Mouse (Mus musculus) fat pad, adult 2 months (tissue): ENCODE measurements around the gene Smurf1.

Source experiments
- DNase-seq: peaks from one replicate; pipeline ENCODE4 v3.0.0-alpha.2; 2011; ENCODE audit warnings: low read depth, low spot score; ENCODE audit errors: extremely low read depth

The Smurf1 gene

GRCm38 (mm10) chr5:144872326-144872725 lies 93.3 kb downstream of the Smurf1 start:
- no peak for DNase-seq

GRCm38 (mm10) chr5:144871775-144872174 lies 93.9 kb downstream of the Smurf1 start:
- no peak for DNase-seq

DNA sequence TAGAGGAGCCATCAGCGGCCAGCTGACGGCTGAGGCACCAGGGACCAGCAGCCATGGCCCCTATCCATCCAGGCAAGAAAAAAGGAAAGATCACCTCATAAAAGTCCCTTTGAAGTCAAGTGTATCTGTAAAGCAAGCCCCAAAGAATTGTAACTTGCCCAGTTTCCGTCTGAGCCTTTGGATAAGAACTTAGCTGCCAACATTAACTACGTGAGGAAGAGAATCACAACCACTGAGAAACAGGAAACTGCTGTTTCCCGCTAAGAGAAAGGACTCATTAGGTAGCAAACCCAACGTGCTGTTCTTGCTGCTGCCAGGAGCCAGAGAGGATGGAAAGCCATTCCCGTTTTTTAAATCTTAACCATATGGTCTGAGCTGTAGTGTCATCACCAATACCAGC lies 94.9 kb downstream of the Smurf1 start:
- no peak for DNase-seq

DNA sequence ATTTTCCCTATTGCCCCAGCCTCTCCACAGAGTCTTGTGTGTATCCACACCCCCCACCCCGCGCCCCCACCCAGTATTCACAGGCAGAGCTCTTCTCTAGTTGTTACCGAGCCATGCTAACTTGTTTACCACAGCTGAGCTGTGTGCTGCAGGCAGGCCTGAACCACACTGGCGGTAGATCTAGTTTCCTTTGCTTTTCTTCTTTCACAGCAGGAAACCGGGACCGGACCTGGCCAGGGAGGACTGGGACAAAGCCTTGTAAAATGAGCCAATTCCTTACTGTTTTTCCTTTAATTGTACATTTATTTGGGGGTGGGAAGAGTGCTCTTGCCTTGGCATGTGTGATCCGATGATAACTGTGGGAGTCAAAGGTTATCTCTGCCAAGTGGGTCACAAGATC lies 96.2 kb downstream of the Smurf1 start:
- DNase-seq, result no peak

DNA sequence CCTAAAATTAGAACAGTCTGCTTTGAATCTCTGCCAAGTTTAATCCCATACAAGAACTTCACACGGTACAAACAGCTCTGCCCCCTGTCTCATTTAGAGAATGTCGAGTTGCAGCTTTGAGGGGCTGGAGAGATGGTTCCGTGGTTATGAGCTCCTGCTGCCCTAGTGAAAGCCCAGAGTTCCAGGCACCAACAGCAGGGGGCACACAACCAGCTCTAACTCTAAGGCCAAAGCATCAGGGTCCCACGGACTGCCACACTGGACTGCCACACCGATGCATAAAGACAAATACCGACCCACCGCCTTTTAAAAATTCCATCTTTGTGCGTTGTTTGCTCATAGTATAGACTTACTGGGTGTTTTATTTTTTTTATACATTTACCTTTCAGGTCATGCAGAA lies 98.7 kb downstream of the Smurf1 start:
- DNase-seq, result no peak

- DNase-seq, result no peak
These were observed 104.7 kb downstream of the Smurf1 start for GRCm38 (mm10) chr5:144860913-144861312.

GRCm38 (mm10) chr5:144859284-144859683 lies 106.4 kb downstream of the Smurf1 start:
- DNase-seq, result no peak

- no peak for DNase-seq
These were observed 107.1 kb downstream of the Smurf1 start for GRCm38 (mm10) chr5:144858527-144858926.

DNA sequence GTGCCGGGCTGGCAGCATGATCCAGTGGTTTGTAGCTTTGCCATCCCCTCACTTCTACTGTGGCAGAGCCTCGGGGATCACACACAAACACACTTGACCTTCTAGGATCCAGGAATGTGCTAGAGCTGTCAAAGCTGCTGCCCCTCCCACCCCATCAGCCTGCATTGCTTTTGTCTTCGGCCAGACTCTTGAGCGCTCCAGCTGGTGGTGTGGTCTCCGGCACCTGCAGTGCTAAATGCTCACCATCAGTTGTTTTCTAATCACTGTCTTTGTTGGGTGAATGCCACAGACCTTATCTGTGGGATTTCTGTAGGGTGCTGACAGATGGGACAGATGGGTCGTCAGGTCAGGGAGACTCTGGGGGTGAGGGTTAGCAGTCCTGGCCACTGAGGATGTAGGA lies 109.7 kb downstream of the Smurf1 start:
- DNase-seq, result no peak

GRCm38 (mm10) chr5:144853931-144854330 lies 111.7 kb downstream of the Smurf1 start:
- DNase-seq, result no peak

DNA sequence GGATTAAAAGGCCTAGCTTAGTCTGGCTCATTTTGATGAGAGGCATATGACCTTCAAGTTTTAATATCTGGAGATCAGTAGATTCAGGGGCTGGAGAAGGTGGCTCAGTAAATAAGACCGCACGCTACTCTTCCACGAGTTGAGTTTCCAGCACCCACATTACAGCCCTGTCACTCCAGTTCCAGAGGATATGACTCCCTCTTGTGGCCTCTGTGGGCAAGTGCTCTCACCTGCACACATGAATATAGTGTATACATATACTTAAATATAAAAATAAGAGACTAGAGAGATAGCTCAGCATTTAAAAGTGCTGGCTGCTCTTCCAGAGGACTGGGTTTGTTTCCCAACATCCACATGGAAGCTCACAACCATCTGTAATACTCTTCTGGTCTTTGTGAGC lies 113.8 kb downstream of the Smurf1 start:
- DNase-seq, result no peak

DNA sequence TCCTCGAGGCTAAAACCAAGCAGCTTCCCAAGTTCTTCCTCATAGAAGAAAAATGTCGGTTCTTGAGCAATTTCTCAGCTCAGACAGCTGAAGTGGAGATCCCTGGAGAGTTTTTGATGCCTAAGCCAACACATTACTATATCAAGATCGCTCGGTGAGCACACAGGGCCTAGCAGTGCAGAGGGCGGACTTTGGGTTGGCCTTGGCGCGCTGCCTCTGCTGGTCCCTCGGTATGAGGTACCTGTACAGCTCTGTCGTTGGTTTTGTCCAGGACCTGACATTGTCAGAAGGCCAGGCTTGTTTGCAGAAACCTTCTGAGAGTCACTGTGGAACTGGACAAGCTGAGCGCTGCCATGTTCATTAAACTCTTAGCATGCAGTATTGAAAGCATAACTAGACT lies 115.7 kb downstream of the Smurf1 start:
- DNase-seq, result no peak

GRCm38 (mm10) chr5:144848735-144849134 lies 116.9 kb downstream of the Smurf1 start:
- DNase-seq, result no peak

GRCm38 (mm10) chr5:144845352-144845751 lies 120.3 kb downstream of the Smurf1 start:
- DNase-seq, result no peak

GRCm38 (mm10) chr5:144836100-144836499 lies 129.5 kb downstream of the Smurf1 start:
- no peak for DNase-seq

DNA sequence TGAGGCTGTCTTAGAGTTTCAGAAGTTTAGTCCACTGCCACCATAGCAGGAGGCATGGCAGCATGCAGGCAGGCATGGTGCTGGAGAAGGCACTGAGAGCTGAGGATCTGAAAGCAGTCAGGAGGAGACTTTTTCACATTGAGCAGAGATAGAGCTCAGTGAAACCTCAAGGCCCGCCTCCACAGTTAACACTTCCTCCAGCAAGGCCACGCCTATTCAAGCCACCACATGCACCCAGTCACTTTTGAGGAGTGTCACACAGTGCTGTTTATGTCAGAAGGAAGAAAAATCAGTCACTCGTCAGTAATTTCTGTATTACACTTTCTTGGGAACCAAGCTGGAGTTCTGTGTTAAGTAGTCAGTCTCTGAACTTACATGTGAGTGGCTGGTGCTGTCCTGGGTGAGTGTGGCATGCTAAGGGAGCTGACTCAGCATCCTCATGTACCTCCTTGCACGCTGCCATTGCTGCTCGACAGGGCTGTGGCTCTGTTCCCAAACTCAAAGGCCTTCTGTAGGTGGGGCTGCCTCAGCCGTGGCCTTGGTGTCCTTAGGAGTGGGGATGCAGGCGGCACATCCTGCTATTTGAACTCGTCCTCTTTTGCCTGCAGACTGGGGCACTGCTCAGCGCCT lies 133.7 kb downstream of the Smurf1 start:
- no peak for DNase-seq

DNA sequence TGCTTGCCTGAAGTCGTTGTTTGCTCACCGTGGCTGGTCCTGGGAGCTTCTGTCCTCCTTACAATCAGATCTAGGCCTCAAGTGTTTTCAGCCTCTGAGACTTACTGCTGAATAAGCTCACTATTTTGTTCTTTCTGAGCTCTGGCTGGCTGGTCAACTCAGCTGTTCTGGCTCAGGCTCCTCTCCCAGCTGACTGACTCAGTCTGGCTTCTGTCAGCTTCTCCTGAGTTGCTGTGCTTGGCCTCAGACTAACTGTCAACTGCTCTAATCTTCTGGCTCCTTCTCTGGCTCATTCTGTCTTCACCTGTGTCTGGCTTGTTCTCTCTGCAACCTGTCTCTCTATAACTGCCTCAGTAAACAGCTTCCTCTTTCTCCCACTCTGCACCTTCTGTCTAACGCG lies 136.0 kb downstream of the Smurf1 start:
- no peak for DNase-seq

GRCm38 (mm10) chr5:144828365-144829102 lies 137.1 kb downstream of the Smurf1 start:
- no peak for DNase-seq
